ENCODE assay signal across 7 mouse cellular contexts in the genomic region with DNA sequence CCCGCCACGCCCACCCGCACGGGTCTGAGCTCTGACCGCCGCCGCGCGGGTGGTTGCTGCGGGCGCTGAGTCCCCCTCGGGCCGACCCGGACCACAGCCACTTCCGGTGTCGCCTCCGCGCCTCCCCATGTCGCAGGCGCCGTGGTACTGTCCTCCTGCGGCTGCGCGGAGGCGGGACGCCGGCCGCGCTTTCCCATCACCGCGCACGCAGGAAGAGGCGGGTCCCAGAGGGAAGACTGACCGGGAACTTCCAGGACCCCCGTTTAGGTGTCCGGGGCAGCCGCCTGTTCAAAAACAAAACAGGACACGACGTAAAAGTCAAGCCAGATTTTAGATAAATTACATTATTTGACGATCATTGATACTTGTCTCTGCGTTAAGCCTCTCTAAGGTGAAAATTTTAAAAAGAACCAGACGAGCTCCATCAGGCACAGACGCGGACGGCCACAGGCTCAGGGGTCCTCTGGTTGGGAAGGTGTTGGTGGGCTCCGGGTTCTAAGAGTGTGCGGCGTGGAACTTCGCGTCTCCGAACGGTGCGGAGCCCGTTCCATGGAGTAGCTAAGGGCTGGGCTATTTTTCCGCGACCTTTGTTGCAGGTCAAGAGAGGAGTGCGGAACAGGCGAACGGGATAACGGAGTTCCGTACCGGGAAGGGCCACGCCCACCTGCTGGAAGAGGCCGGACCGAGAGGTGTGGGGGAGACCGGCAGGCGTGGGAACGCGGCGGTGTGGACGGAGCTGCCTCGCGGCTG. TPM values are rescaled to one million over a fixed set of nuclear protein-coding genes. Genes with fewer than 3 reads are reported as not detected.
DNase-seq lines count a peak whose midpoint lies in the region; ATAC-seq lines count a peak whose summit lies in the region.

A gene (minus strand): TSS at position 199 of the 750 bp plus-strand sequence.
A gene (plus strand): TSS at position 456 of the 750 bp plus-strand sequence.

- H3K27me3 ChIP-seq in intestine, embryonic 16.5 days (replicated peaks; ENCODE audit: control insufficient read depth, insufficient read depth, low read length): no peaks in the 10 kb centered on the region
- H3K27me3 ChIP-seq in midbrain, embryonic 11.5 days (ENCODE audit: control insufficient read depth, insufficient read depth, low read length): no peaks in the 10 kb centered on the region

- H3K4me1 ChIP-seq in intestine, embryonic 16.5 days (ENCODE audit: control insufficient read depth, insufficient read depth, low read length): peaks cover 23% of the 10 kb centered on the region
- peaks cover 26% of the 10 kb centered on the region for H3K4me1 ChIP-seq in midbrain, embryonic 11.5 days (ENCODE audit: control insufficient read depth, insufficient read depth, low read length)

- no peaks in the 10 kb centered on the region for H3K9me3 ChIP-seq in intestine, embryonic 16.5 days (ENCODE audit: control insufficient read depth, low read length)
- no peaks in the 10 kb centered on the region for H3K9me3 ChIP-seq in midbrain, embryonic 11.5 days (ENCODE audit: control insufficient read depth, low read length)

- under 1% methylated on average over 72 of the region's 73 CpGs for WGBS in intestine, embryonic 16.5 days
- WGBS in midbrain, embryonic 11.5 days: 0% methylated on average over 69 of the region's 73 CpGs

- intact Hi-C loops in left cerebral cortex, postnatal 36 days (cut with DNase I): loop anchor here (2.0 kb wide), 1 partner anchor 35 kb away; a partner anchor contains a TSS

- H3K36me3 ChIP-seq in intestine, embryonic 16.5 days (ENCODE audit: control insufficient read depth, insufficient read depth, low read length): peaks cover 15% of the 10 kb centered on the region
- H3K36me3 ChIP-seq in midbrain, embryonic 11.5 days (ENCODE audit: control insufficient read depth, insufficient read depth, low read length): peaks cover 4% of the 10 kb centered on the region; the same call in 1 of the 2 replicates

- H3K27ac ChIP-seq in intestine, embryonic 16.5 days (ENCODE audit: low read length): peak within 1 kb of the TSS; percentile 97
- peak within 1 kb of the TSS; percentile 95 for H3K27ac ChIP-seq in midbrain, embryonic 11.5 days (ENCODE audit: low read depth, low read length)

- peak; percentile 97 for DNase-seq in adrenal gland, adult 2 months
- DNase-seq in embryo, embryonic 11.5 days (ENCODE audit: low read depth, low spot score): peak; percentile 93
- peak; percentile 78 to 94 for DNase-seq in gastrocnemius, postnatal 4 days (ENCODE audit: low spot score in 2 of 2)
- peak; percentile 96 for DNase-seq in left cerebral cortex, postnatal 36 days (ENCODE audit: low spot score in 2 of 2)
- DNase-seq in midbrain, embryonic 11.5 days (ENCODE audit: low spot score, missing footprints): peak; percentile 99
- DNase-seq in skeletal muscle tissue, adult 2 months (ENCODE audit: low read depth, low spot score): peak; percentile 96

- peak within 1 kb of the TSS; percentile 93 for H3K4me3 ChIP-seq in intestine, embryonic 16.5 days (ENCODE audit: low read length)
- peak within 1 kb of the TSS; percentile 90 for H3K4me3 ChIP-seq in midbrain, embryonic 11.5 days (ENCODE audit: low read depth, low read length)

- peak within 1 kb of the TSS; percentile 79 for H3K4me2 ChIP-seq in intestine, embryonic 16.5 days (ENCODE audit: low read depth, low read length)
- peak within 1 kb of the TSS; percentile 89 for H3K4me2 ChIP-seq in midbrain, embryonic 11.5 days

- H3K9ac ChIP-seq in intestine, embryonic 16.5 days (ENCODE audit: low read depth, low read length): peak within 1 kb of the TSS; percentile 91
- H3K9ac ChIP-seq in midbrain, embryonic 11.5 days (ENCODE audit: low read length): peak within 1 kb of the TSS; percentile 85

- ATAC-seq in intestine, embryonic 16.5 days: peak; percentile 95
- peak; percentile 94 for ATAC-seq in midbrain, embryonic 11.5 days (ENCODE audit: low FRiP score)

RNA-seq across cellular contexts. Expression of the first gene that starts in this region (rescaled TPM):
- 10 to 100 TPM; 34.4 to 35.9 TPM for total RNA-seq in adrenal gland, adult 2 months (2021)
- polyA plus RNA-seq in adrenal gland, adult 2 months (2012; rRNA removed): 52.0 and 52.3 TPM in 2 replicates
- 10 to 100 TPM; 29.4 to 31.3 TPM for total RNA-seq in gastrocnemius, postnatal 4 days (2021)
- polyA plus RNA-seq in intestine, embryonic 16.5 days (2015; fragmentation: Nextera tagmentation; extraction: Ambion mirVana): 40.5 and 41.7 TPM in 2 replicates
- total RNA-seq in left cerebral cortex, postnatal 36 days (2021): 10 to 100 TPM; 28.3 to 31.6 TPM
- polyA plus RNA-seq in midbrain, embryonic 11.5 days (2014; fragmentation: Nextera tagmentation; extraction: Ambion mirVana): 50.9 and 54.6 TPM in 2 replicates

RNA-seq across cellular contexts. Expression of the second gene that starts in this region (rescaled TPM):
- total RNA-seq in adrenal gland, adult 2 months (2021): 10 to 100 TPM; 13.4 to 17.8 TPM
- polyA plus RNA-seq in adrenal gland, adult 2 months (2012; rRNA removed): 3.2 and 4.0 TPM in 2 replicates
- total RNA-seq in gastrocnemius, postnatal 4 days (2021): 10 to 100 TPM; 11.3 to 16.7 TPM
- polyA plus RNA-seq in intestine, embryonic 16.5 days (2015; fragmentation: Nextera tagmentation; extraction: Ambion mirVana): 13.8 and 14.5 TPM in 2 replicates
- 10 to 100 TPM; 11.5 to 14.9 TPM for total RNA-seq in left cerebral cortex, postnatal 36 days (2021)
- polyA plus RNA-seq in midbrain, embryonic 11.5 days (2014; fragmentation: Nextera tagmentation; extraction: Ambion mirVana): 23.3 and 23.4 TPM in 2 replicates

Comparison
In these comparisons a context has a peak if more than half of its experiments do, and no peak if none do; other contexts are left out.
1. Peak in every context shown above with its lines: DNase-seq, ATAC-seq, H3K4me3 ChIP-seq and H3K27ac ChIP-seq.